Mouse (Mus musculus) kidney, postnatal 36 days (tissue): ENCODE results near the gene Manbal.

Source experiments
- DNase-seq, 2 experiments: peaks; one replicate each; pipeline ENCODE4 v3.0.0; 2021 to 2022; ENCODE audit warnings: mixed read lengths in 2 of 2

Manbal gene

GRCm38 (mm10) chr2:157437123-157437522 is 69.7 kb downstream of the Manbal start:
- no peak for DNase-seq

- no peak for DNase-seq
These were observed 74.0 kb downstream of the Manbal start for GRCm38 (mm10) chr2:157441363-157441762.
